Mouse (Mus musculus) intestine, embryonic 14.5 days (tissue): ENCODE measurements around the gene Fgfr2. TPM values are rescaled to one million over a fixed set of nuclear protein-coding genes. Genes with fewer than 3 reads are reported as not detected.
"Not testable (repeated sequence)": the region's sequence is repeated elsewhere in the genome, so short reads cannot be mapped to it uniquely, and the experiment has no call there.

ENCODE experiments used
- ATAC-seq: fragments of 200-750 bp; cut with Nextera tagmentation; replicated peaks from 2 replicates; pipeline ENCODE4 v1.8.0; 2017; ENCODE audit warnings: low read depth, moderate number of reproducible peaks, moderate TSS enrichment, moderate library complexity; ENCODE audit not compliant: low FRiP score, low TSS enrichment
- DNase-seq: peaks from one replicate; pipeline ENCODE4 v3.0.0-alpha.2; 2018; ENCODE audit warnings: low spot score
- H3K27ac ChIP-seq: fragments of 300-500 bp; sonication (generic); 2 replicates; pipeline ENCODE4 v1.5.1; 2014; ENCODE audit warnings: low read depth, mild to moderate bottlenecking, control low read depth
- H3K27me3 ChIP-seq: fragments of 300-500 bp; sonication (generic); replicated peaks from 2 replicates; pipeline ENCODE4 v1.6.1; 2014; ENCODE audit warnings: low read length, control low read depth; ENCODE audit not compliant: control insufficient read depth, insufficient read depth
- H3K36me3 ChIP-seq: fragments of 300-500 bp; sonication (generic); 2 replicates; pipeline ENCODE4 v1.6.1; 2014; ENCODE audit warnings: low read length, control low read depth; ENCODE audit not compliant: control insufficient read depth, insufficient read depth
- H3K4me1 ChIP-seq: fragments of 300-500 bp; sonication (generic); replicated peaks from 2 replicates; pipeline ENCODE4 v1.6.1; 2014; ENCODE audit warnings: low read length, control low read depth, mixed read lengths; ENCODE audit not compliant: control insufficient read depth, insufficient read depth
- H3K4me2 ChIP-seq: fragments of 300-500 bp; sonication (generic); 2 replicates; pipeline ENCODE4 v1.6.1; 2014; ENCODE audit warnings: low read length
- H3K4me3 ChIP-seq: fragments of 300-500 bp; sonication (generic); 2 replicates; pipeline ENCODE4 v1.5.1; 2014; ENCODE audit warnings: low read depth, low read length, control low read depth, mixed read lengths
- H3K9ac ChIP-seq: fragments of 300-500 bp; sonication (generic); 2 replicates; pipeline ENCODE4 v1.6.1; 2014; ENCODE audit warnings: mild to moderate bottlenecking, low read length
- H3K9me3 ChIP-seq: fragments of 300-500 bp; sonication (generic); 2 replicates; pipeline ENCODE4 v1.6.1; 2016; ENCODE audit warnings: low read length, control low read depth; ENCODE audit not compliant: control insufficient read depth
- WGBS: fragments of 180-500 bp; shearing (Covaris S2); extraction: QIAGEN DNeasy Blood & Tissue Kit; methylation state at CpG from one replicate; pipeline ENCODE4 v1.1.7; 2014; 5-methylcytosine and 5-hydroxymethylcytosine counted together
- polyA plus RNA-seq: library from polyadenylated mRNA; unstranded; fragments of >200 nt; fragmentation: Nextera tagmentation; extraction: Ambion mirVana; gene quantifications from 2 replicates; pipeline ENCODE4 v1.2.1, GENCODE M21; 2014

Gene Fgfr2
- polyA plus RNA-seq, 1 experiment from 2014 or later, result 105 TPM

DNA sequence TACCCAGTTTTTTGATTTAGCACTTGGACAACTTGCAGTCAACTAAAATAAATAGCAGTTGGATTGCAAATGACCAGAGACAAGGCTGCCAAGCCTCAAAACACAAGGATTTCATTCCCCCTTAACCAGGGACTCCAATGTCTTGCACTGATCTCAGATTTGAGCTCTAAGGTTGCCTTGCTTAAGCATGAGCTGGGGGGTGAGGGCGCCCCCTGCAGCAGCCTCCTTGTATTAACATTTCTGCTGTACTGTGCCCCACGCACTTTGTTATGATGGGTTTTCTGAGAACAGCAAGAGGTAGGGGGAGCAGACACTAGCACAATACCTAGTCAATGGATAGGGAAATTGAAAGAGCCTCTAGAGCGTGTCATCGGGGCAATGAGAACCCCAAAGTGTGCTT, 615.8 kb downstream of the Fgfr2 start:
- Histone ChIP-seq H3K4me3 (no peak overlapping the region), H3K9me3 (no peaks in the 10 kb centered on the region), H3K27ac (no peak overlapping the region), H3K36me3 (no peaks in the 10 kb centered on the region), H3K9ac (no peak overlapping the region), H3K4me1 (no peaks in the 10 kb centered on the region), H3K27me3 (no peaks in the 10 kb centered on the region), H3K4me2 (no peak overlapping the region)
- no peak for DNase-seq
- 63% methylated on average over 4 of the region's 4 CpGs for WGBS
- ATAC-seq, result no peak

DNA sequence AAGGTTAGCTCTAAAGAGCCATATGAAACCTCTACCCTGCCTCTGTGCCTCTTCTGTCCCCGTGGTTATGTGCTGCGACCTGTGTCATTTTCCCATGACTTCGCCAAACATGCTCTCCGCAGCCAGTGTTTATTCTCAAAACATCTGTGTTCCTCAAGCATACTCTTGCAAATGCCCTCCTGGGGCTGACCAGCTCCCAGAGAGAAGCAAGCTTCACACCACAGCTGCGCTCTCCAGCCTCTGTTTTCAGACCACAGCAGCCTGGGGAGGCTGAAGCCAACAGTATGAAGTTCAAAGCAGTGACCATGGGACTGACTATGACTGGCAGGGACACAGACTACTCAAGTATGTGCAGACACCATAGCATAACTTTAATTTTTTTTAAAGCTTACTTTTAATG, 616.9 kb downstream of the Fgfr2 start:
- ATAC-seq, result no peak
- no peak overlapping the region for H3K4me2 ChIP-seq
- no peaks in the 10 kb centered on the region for H3K4me1 ChIP-seq
- WGBS, result 48% methylated on average over 5 of the region's 5 CpGs
- H3K27me3 ChIP-seq, result no peaks in the 10 kb centered on the region
- no peak overlapping the region for H3K27ac ChIP-seq
- H3K9ac ChIP-seq, result no peak overlapping the region
- DNase-seq, result no peak
- no peaks in the 10 kb centered on the region for H3K36me3 ChIP-seq
- H3K4me3 ChIP-seq, result no peak overlapping the region
- no peaks in the 10 kb centered on the region for H3K9me3 ChIP-seq

DNA sequence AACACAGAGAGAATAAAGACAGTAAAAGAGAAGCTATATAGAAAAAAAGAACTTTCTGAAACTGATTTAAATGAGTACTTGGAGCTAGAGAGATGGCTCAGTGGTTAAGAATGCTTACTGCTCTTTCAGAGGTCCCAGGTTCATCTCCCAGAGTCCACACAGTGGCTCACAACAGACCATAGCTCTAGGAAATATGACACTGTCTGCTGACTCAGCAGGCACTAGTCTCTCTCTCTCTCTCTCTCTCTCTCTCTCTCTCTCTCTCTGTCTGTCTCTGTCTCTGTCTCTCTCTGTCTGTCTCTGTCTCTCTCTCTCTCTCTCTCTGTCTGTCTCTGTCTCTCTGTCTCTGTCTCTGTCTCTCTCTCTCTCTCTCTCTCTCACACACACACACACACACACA, 620.7 kb downstream of the Fgfr2 start:
- DNase-seq, H3K9ac ChIP-seq, ATAC-seq, H3K27me3 ChIP-seq, H3K4me3 ChIP-seq, H3K36me3 ChIP-seq, H3K4me1 ChIP-seq, H3K27ac ChIP-seq, H3K9me3 ChIP-seq, H3K4me2 ChIP-seq: not testable (repeated sequence)

DNA sequence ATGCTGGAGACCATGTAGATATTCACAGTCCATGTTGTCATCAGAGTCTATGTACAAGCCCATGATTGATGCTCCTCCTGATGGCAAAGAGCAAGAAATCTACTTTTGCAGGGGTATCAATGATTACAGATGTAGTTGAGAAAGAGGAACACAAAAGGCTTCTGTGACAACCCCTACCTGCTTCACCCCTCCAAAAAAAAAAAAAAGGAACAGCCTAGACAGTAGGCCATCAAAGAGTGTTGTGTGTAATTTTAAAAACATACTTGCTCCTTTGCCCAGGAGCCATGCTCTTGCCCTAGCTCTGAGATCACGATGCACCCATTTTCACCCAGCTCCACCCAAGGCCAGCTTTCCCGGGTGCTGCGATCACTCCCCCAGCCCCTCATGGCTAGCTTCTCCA, 626.0 kb downstream of the Fgfr2 start:
- no peaks in the 10 kb centered on the region for H3K36me3 ChIP-seq
- DNase-seq (no peak), ATAC-seq (no peak)
- peaks cover 10% of the 10 kb centered on the region for H3K4me1 ChIP-seq
- H3K9me3 ChIP-seq, result no peaks in the 10 kb centered on the region
- H3K9ac ChIP-seq, result no peak overlapping the region
- no peaks in the 10 kb centered on the region for H3K27me3 ChIP-seq
- no peak overlapping the region for H3K27ac ChIP-seq
- H3K4me2 ChIP-seq, result no peak overlapping the region
- 100% methylated on average over 3 of the region's 3 CpGs for WGBS
- H3K4me3 ChIP-seq, result no peak overlapping the region

DNA sequence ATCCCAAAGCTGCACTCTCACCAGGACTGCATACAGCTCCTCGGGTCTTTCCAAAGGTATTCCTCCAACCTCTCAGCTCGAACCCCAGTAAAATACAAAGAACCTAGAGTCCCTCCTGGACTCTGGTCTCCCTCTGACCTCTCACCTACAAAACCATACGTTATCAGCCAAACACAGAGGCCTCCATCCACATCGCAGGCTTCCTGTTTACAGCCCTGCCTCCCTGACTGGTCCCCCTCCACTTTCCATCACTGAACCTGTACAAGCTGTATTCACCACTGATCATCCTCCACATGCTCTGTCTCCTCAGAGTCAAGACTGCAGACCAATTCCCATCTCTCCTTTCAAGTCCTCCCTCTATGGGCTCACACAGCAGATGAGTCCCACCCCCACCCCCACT, 628.9 kb downstream of the Fgfr2 start:
- ATAC-seq (no peak), DNase-seq (no peak)
- no peaks in the 10 kb centered on the region for H3K27me3 ChIP-seq
- H3K4me1 ChIP-seq, result peaks cover 10% of the 10 kb centered on the region
- no peak overlapping the region for H3K27ac ChIP-seq
- no peak overlapping the region for H3K4me2 ChIP-seq
- H3K36me3 ChIP-seq, result no peaks in the 10 kb centered on the region
- H3K4me3 ChIP-seq, result no peak overlapping the region
- H3K9me3 ChIP-seq, result no peaks in the 10 kb centered on the region
- 31% methylated on average over 4 of the region's 4 CpGs for WGBS
- H3K9ac ChIP-seq, result no peak overlapping the region

DNA sequence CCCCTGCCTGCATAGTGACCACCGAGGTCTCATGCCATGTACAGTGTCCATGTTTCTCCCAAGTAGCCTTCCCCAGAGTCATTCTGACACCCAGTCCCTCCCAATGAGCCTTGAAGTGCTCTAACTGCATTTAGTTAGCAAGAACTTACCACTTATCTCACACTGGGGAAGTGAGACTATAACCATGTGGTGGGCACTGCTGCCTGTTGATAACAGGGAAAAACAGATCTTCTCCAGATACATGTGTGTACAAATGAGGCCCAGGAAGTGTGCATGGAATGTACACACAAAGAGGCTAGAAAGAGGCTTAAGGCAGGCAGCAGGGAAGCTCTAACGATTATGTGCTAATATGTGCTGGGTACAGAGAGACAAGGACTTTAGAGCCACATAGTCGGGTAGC, 629.5 kb downstream of the Fgfr2 start:
- Histone ChIP-seq H3K4me2 (no peak overlapping the region), H3K27ac (no peak overlapping the region), H3K4me3 (no peak overlapping the region), H3K9me3 (no peaks in the 10 kb centered on the region), H3K36me3 (no peaks in the 10 kb centered on the region), H3K4me1 (peaks cover 10% of the 10 kb centered on the region), H3K27me3 (no peaks in the 10 kb centered on the region), H3K9ac (no peak overlapping the region)
- 61% methylated on average over 3 of the region's 3 CpGs for WGBS
- DNase-seq, result no peak
- ATAC-seq, result no peak

DNA sequence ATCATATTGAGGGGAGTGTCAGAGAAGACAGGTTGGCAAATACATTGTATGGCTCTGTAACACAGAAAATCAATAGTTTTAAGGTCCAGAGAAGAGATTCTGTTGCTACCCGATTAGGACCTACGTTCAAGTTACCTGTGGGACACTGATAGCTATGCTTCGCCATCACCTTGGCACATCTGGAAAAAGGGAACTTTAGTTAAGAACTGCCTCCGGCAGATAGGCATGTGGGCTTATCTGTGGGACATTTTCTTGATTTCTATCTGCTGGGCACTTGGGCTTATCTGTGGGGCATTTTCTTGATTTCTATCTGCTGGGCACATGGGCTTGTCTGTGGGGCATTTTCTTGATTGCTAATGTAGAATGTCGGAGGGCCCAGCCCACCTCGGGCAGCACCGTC, 631.2 kb downstream of the Fgfr2 start:
- no peak overlapping the region for H3K4me2 ChIP-seq
- no peaks in the 10 kb centered on the region for H3K36me3 ChIP-seq
- WGBS, result 92% methylated on average over 7 of the region's 7 CpGs
- no peak for ATAC-seq
- H3K9ac ChIP-seq, result no peak overlapping the region
- DNase-seq, result no peak
- no peaks in the 10 kb centered on the region for H3K27me3 ChIP-seq
- no peak overlapping the region for H3K4me3 ChIP-seq
- H3K9me3 ChIP-seq, result no peaks in the 10 kb centered on the region
- peaks cover 10% of the 10 kb centered on the region for H3K4me1 ChIP-seq
- H3K27ac ChIP-seq, result no peak overlapping the region

DNA sequence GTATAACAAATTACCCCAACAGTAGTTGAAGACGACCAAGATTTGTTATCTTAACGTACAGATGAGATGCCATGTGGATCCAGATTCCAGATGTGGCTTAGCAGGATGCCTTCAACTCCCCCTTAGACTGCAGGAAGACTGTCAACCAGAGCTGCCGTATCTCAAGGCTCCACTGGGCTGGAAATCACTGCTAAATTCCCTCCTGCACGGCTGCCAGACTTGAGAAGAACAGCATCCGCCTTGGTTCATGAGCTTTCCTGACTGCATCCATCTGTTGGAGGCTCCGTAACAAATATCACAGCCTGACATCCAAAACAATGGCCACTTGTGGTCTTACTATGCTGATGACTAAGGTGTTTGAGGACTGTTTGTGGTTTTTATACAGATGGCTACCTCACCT, 635.8 kb downstream of the Fgfr2 start:
- Histone ChIP-seq H3K4me3 (no peak overlapping the region), H3K4me1 (no peaks in the 10 kb centered on the region; the same call in 1 of the 2 replicates), H3K27me3 (no peaks in the 10 kb centered on the region), H3K4me2 (no peak overlapping the region), H3K27ac (no peak overlapping the region), H3K9ac (no peak overlapping the region), H3K9me3 (no peaks in the 10 kb centered on the region), H3K36me3 (no peaks in the 10 kb centered on the region)
- DNase-seq (no peak), ATAC-seq (no peak)
- 46% methylated on average over 6 of the region's 6 CpGs for WGBS

DNA sequence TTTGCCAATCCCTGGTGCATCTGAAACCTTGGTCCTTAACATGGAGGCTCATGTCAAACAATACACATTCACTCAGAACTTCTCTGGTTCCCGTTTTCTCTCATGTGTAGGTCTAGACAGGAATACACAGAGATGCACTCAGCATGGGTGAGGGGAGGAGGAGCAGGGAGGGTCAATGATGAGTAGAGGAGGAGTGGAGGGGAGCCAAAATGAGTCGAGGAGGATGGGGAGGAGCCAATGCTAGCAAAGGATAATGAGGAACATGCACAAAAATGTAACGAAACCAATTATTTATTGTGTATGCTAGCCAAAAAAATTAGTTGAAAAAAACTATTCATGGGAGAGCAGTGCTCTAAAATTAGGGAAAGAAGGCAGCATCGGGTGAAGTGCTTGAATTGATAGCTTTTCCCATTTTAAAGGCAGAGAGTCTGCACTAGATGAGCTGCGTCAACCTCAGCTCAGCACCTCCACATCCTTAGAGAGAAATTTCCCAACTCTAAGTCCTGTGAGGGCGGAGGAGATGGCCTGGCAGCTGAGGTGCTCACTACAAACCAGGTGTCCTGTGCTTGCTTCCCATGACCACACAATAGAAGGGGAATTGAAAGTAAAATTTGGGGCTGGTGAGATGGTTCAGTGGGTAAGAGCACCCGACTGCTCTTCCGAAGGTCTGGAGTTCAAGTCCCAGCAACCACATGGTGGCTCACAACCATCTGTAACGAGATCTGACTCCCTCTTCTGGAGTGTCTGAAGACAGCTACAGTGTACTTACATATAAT, 636.6 kb downstream of the Fgfr2 start:
- Histone ChIP-seq H3K4me2 (no peak overlapping the region), H3K27me3 (no peaks in the 10 kb centered on the region), H3K4me1 (no peaks in the 10 kb centered on the region; the same call in 1 of the 2 replicates), H3K36me3 (no peaks in the 10 kb centered on the region), H3K9ac (no peak overlapping the region), H3K27ac (no peak overlapping the region), H3K4me3 (no peak overlapping the region), H3K9me3 (no peaks in the 10 kb centered on the region)
- ATAC-seq, result no peak
- no peak for DNase-seq
- 80% methylated on average over 8 of the region's 9 CpGs for WGBS
